ENCODE assay signal across 8 mouse cellular contexts in genomic region chr16:4474882-4475803, GRCm38 (mm10). TPM values are rescaled to one million over a fixed set of nuclear protein-coding genes. Genes with fewer than 3 reads are reported as not detected.
DNase-seq lines count a peak whose midpoint lies in the region; ATAC-seq and TF ChIP-seq lines count a peak whose summit lies in the region.

No protein-coding gene starts in this region.

- H3K27ac ChIP-seq in forebrain, embryonic 13.5 days = 0 out of 2 replicates have a peak overlapping the region, but pooled peaks have one; percentile 3
- H3K27ac ChIP-seq in heart, postnatal 0 days (ENCODE audit: low read depth) = peak overlapping the region; percentile 80
- peak overlapping the region; percentile 7; the same call in 1 of the 2 replicates for H3K27ac ChIP-seq in liver, embryonic 14.5 days
- peak overlapping the region; percentile 79 for H3K27ac ChIP-seq in stomach, embryonic 15.5 days

- H3K9me3 ChIP-seq in E14TG2a.4 (ENCODE audit: low read length) = no peaks in the 10 kb centered on the region
- no peaks in the 10 kb centered on the region for H3K9me3 ChIP-seq in forebrain, embryonic 13.5 days (replicated peaks)
- H3K9me3 ChIP-seq in heart, postnatal 0 days (replicated peaks; ENCODE audit: control insufficient read depth, low read length) = no peaks in the 10 kb centered on the region
- no peaks in the 10 kb centered on the region for H3K9me3 ChIP-seq in liver, embryonic 14.5 days (ENCODE audit: control insufficient read depth, low read length)
- no peaks in the 10 kb centered on the region for H3K9me3 ChIP-seq in stomach, embryonic 15.5 days

- peak; percentile 67 for TF ChIP-seq CTCF in E14TG2a.4 (conservative IDR thresholded peaks at IDR 0.05; ENCODE audit: low read length)
- TF ChIP-seq CTCF in heart, postnatal 0 days (IDR thresholded peaks at IDR 0.05; ENCODE audit: low read depth) = peak; percentile 99
- peak; percentile 100 for TF ChIP-seq CTCF in liver, embryonic 14.5 days (IDR thresholded peaks at IDR 0.05; ENCODE audit: low read depth)

- ATAC-seq in forebrain, embryonic 13.5 days = peak; percentile 95
- peak; percentile 91 for ATAC-seq in heart, postnatal 0 days (ENCODE audit: insufficient read depth, low read depth)
- peak; percentile 91 for ATAC-seq in liver, embryonic 14.5 days (ENCODE audit: insufficient read depth)
- ATAC-seq in stomach, embryonic 15.5 days (ENCODE audit: insufficient read depth, low FRiP score, low read depth) = peak; percentile 90

- DNase-seq in cerebellum, adult 11 months = peak; percentile 96
- peak; percentile 94 for DNase-seq in heart, postnatal 0 days (ENCODE audit: low spot score)
- peak; percentile 95 to 97 for DNase-seq in kidney, postnatal 36 days
- DNase-seq in liver, embryonic 14.5 days (ENCODE audit: low read depth in 3 of 3, low spot score in 3 of 3) = peak; percentile 78 to 87 (median 80)
- peak; percentile 98 for DNase-seq in neural tube, embryonic 10.5 days (ENCODE audit: extremely low spot score, low spot score)

- H3K27me3 ChIP-seq in E14TG2a.4 (ENCODE audit: insufficient read depth, low read length) = no peaks in the 10 kb centered on the region
- H3K27me3 ChIP-seq in forebrain, embryonic 13.5 days = no peaks in the 10 kb centered on the region
- H3K27me3 ChIP-seq in heart, postnatal 0 days (ENCODE audit: control insufficient read depth, insufficient read depth, low read length) = no peaks in the 10 kb centered on the region
- no peaks in the 10 kb centered on the region for H3K27me3 ChIP-seq in liver, embryonic 14.5 days (ENCODE audit: control insufficient read depth, insufficient read depth, low read length)
- no peaks in the 10 kb centered on the region for H3K27me3 ChIP-seq in stomach, embryonic 15.5 days (replicated peaks)

- H3K4me3 ChIP-seq in E14TG2a.4 (replicated peaks; ENCODE audit: low read length) = peak overlapping the region; percentile 80
- H3K4me3 ChIP-seq in forebrain, embryonic 13.5 days = peak overlapping the region; percentile 57
- peak overlapping the region; percentile 59 for H3K4me3 ChIP-seq in heart, postnatal 0 days (ENCODE audit: low read depth, low read length)
- peak overlapping the region; percentile 63 to 64 for H3K4me3 ChIP-seq in liver, embryonic 14.5 days (ENCODE audit: insufficient read depth in 1 of 2, low read depth in 2 of 2, low read length in 2 of 2)
- peak overlapping the region; percentile 56 for H3K4me3 ChIP-seq in stomach, embryonic 15.5 days (replicated peaks)

- peaks cover under 1% of the 10 kb centered on the region; the same call in 1 of the 2 replicates for H3K36me3 ChIP-seq in E14TG2a.4 (ENCODE audit: insufficient read depth, low read length)
- H3K36me3 ChIP-seq in forebrain, embryonic 13.5 days (ENCODE audit: poor library complexity, severe bottlenecking) = no peaks in the 10 kb centered on the region; the same call in 1 of the 2 replicates
- H3K36me3 ChIP-seq in heart, postnatal 0 days (replicated peaks; ENCODE audit: control insufficient read depth, insufficient read depth, low read length) = peaks cover 13% of the 10 kb centered on the region
- no peaks in the 10 kb centered on the region for H3K36me3 ChIP-seq in liver, embryonic 14.5 days (replicated peaks; ENCODE audit: control insufficient read depth, insufficient read depth, low read depth)
- no peaks in the 10 kb centered on the region for H3K36me3 ChIP-seq in stomach, embryonic 15.5 days

- peak overlapping the region; percentile 81 for H3K4me2 ChIP-seq in forebrain, embryonic 13.5 days
- peak overlapping the region; percentile 82 for H3K4me2 ChIP-seq in heart, postnatal 0 days (ENCODE audit: low read depth, low read length)
- H3K4me2 ChIP-seq in liver, embryonic 14.5 days (ENCODE audit: low read depth) = peak overlapping the region; percentile 94
- peak overlapping the region; percentile 78 for H3K4me2 ChIP-seq in stomach, embryonic 15.5 days

- H3K9ac ChIP-seq in forebrain, embryonic 13.5 days = peak overlapping the region; percentile 76
- H3K9ac ChIP-seq in heart, postnatal 0 days (replicated peaks; ENCODE audit: low read depth, low read length) = peak overlapping the region; percentile 70
- peak overlapping the region; percentile 79 for H3K9ac ChIP-seq in liver, embryonic 14.5 days (replicated peaks)
- peak overlapping the region; percentile 63 for H3K9ac ChIP-seq in stomach, embryonic 15.5 days

- WGBS in forebrain, embryonic 13.5 days = 16% methylated on average over 42 of the region's 42 CpGs
- 15% methylated on average over 42 of the region's 42 CpGs for WGBS in heart, postnatal 0 days
- 9% methylated on average over 42 of the region's 42 CpGs for WGBS in liver, embryonic 14.5 days (ENCODE audit: insufficient replicate concordance)
- WGBS in stomach, embryonic 15.5 days = 15% methylated on average over 42 of the region's 42 CpGs

- TF ChIP-seq EP300 in heart, postnatal 0 days (IDR thresholded peaks at IDR 0.05; ENCODE audit: low read depth) = no peak
- no peak for TF ChIP-seq EP300 in liver, embryonic 14.5 days (IDR thresholded peaks at IDR 0.05; ENCODE audit: low read depth)

- peaks cover 23% of the 10 kb centered on the region for H3K4me1 ChIP-seq in E14TG2a.4 (replicated peaks; ENCODE audit: low read depth, low read length)
- peaks cover 6% of the 10 kb centered on the region; the same call in 1 of the 2 replicates for H3K4me1 ChIP-seq in forebrain, embryonic 13.5 days
- H3K4me1 ChIP-seq in heart, postnatal 0 days (ENCODE audit: control insufficient read depth, insufficient read depth) = no peaks in the 10 kb centered on the region; the same call in 1 of the 2 replicates
- peaks cover 0 to 8% of the 10 kb centered on the region in 2 experiments; a peak in 1 of 4 replicates for H3K4me1 ChIP-seq in liver, embryonic 14.5 days (replicated peaks; ENCODE audit: control insufficient read depth in 2 of 2, insufficient read depth in 2 of 2, low read length in 1 of 2)
- H3K4me1 ChIP-seq in stomach, embryonic 15.5 days = 0 out of 2 replicates have a peak, but pooled peaks cover 10% of the 10 kb centered on the region

RNA-seq across cellular contexts. Expression of gene Adcy9, which starts 54.8 kb away (rescaled TPM):
- 1.0 and 1.3 TPM in 2 replicates for polyA plus RNA-seq in forebrain, embryonic 13.5 days (2015; fragmentation: Nextera tagmentation; extraction: Ambion mirVana)
- 19.0 and 22.2 TPM in 2 replicates for total RNA-seq in heart, postnatal 0 days (2014; rRNA removed; ENCODE audit: low replicate concordance)
- polyA plus RNA-seq in heart, postnatal 0 days (2015; fragmentation: Nextera tagmentation; extraction: Ambion mirVana) = 1.8 and 2.0 TPM in 2 replicates
- 0.78 and 0.81 TPM in 2 replicates for polyA plus RNA-seq in liver, embryonic 14.5 days (2012; rRNA removed)
- polyA plus RNA-seq in liver, embryonic 14.5 days (2014; fragmentation: Nextera tagmentation; extraction: Ambion mirVana) = 0.62 and 0.65 TPM in 2 replicates
- polyA plus RNA-seq in stomach, embryonic 15.5 days (2015; fragmentation: Nextera tagmentation; extraction: Ambion mirVana) = 1.6 and 1.7 TPM in 2 replicates

Comparison
In these comparisons a context has a peak if more than half of its experiments do, and no peak if none do; other contexts are left out.
1. Peak in every context shown above with its lines: DNase-seq, ATAC-seq, H3K4me3 ChIP-seq and H3K27ac ChIP-seq.
2. H3K27ac ChIP-seq: peak in every context shown above with its lines; median percentile 80 in heart, postnatal 0 days; 79 in stomach, embryonic 15.5 days; 7 in liver, embryonic 14.5 days; 3 in forebrain, embryonic 13.5 days.